Mouse (Mus musculus): ENCODE measurements at regions not wholly inside any gene's neighbourhood (a gene's known extent, or its start where the extent isn't known, plus 50 kb on each side); places are given as distances from the start of the nearest gene placed in this dataset.

GRCm38 (mm10) chr2:8344748-8345147 lies 835.4 kb upstream of the Celf2 start:
- no peaks in the 10 kb centered on the region for H3K27me3 ChIP-seq (replicated peaks; ENCODE audit: insufficient read depth, low read length)
- TF ChIP-seq CTCF (IDR thresholded peaks at IDR 0.05) (no peak), EP300 (IDR thresholded peaks at IDR 0.05) (no peak)
- DNase-seq (ENCODE audit: low spot score) (no peak), ATAC-seq (no peak)
- H3K36me3 ChIP-seq (ENCODE audit: insufficient read depth, low read length): no peaks in the 10 kb centered on the region
- H3K4me2 ChIP-seq (replicated peaks; ENCODE audit: low read depth, low read length): no peak overlapping the region
- no peak overlapping the region for H3K27ac ChIP-seq (ENCODE audit: low read length)
- H3K4me1 ChIP-seq (ENCODE audit: insufficient read depth, low read depth, low read length): no peaks in the 10 kb centered on the region
- H3K4me3 ChIP-seq (ENCODE audit: low read depth, low read length): no peak overlapping the region
- no peak overlapping the region for H3K9ac ChIP-seq (replicated peaks; ENCODE audit: low read depth)
- 73% methylated on average over 3 of the region's 3 CpGs for WGBS
- no peaks in the 10 kb centered on the region for H3K9me3 ChIP-seq (ENCODE audit: low read length)

GRCm38 (mm10) chr2:8338271-8338670 lies 828.9 kb upstream of the Celf2 start:
- Histone ChIP-seq H3K9ac (replicated peaks; ENCODE audit: low read depth) (no peak overlapping the region), H3K4me2 (replicated peaks; ENCODE audit: low read depth, low read length) (no peak overlapping the region), H3K27ac (ENCODE audit: low read length) (no peak overlapping the region), H3K4me1 (ENCODE audit: insufficient read depth, low read depth, low read length) (no peaks in the 10 kb centered on the region), H3K27me3 (replicated peaks; ENCODE audit: insufficient read depth, low read length) (no peaks in the 10 kb centered on the region), H3K9me3 (ENCODE audit: low read length) (no peaks in the 10 kb centered on the region), H3K36me3 (ENCODE audit: insufficient read depth, low read length) (no peaks in the 10 kb centered on the region), H3K4me3 (ENCODE audit: low read depth, low read length) (no peak overlapping the region)
- no peak for ATAC-seq
- DNase-seq (ENCODE audit: low spot score): no peak
- 75% methylated on average over 7 of the region's 7 CpGs for WGBS
- no peak for TF ChIP-seq CTCF (IDR thresholded peaks at IDR 0.05)
- TF ChIP-seq EP300 (IDR thresholded peaks at IDR 0.05): no peak

- no peak for ATAC-seq
- Histone ChIP-seq H3K4me1 (ENCODE audit: insufficient read depth, low read depth, low read length) (no peaks in the 10 kb centered on the region), H3K27ac (ENCODE audit: low read length) (no peak overlapping the region), H3K4me2 (replicated peaks; ENCODE audit: low read depth, low read length) (no peak overlapping the region), H3K27me3 (replicated peaks; ENCODE audit: insufficient read depth, low read length) (no peaks in the 10 kb centered on the region), H3K9me3 (ENCODE audit: low read length) (no peaks in the 10 kb centered on the region), H3K4me3 (ENCODE audit: low read depth, low read length) (no peak overlapping the region), H3K9ac (replicated peaks; ENCODE audit: low read depth) (no peak overlapping the region), H3K36me3 (ENCODE audit: insufficient read depth, low read length) (no peaks in the 10 kb centered on the region)
- 55% methylated on average over 2 of the region's 2 CpGs for WGBS
- DNase-seq (ENCODE audit: low spot score): no peak
- no peak for TF ChIP-seq CTCF (IDR thresholded peaks at IDR 0.05)
- TF ChIP-seq EP300 (IDR thresholded peaks at IDR 0.05): no peak
Measured at GRCm38 (mm10) chr2:8296001-8296400, 786.6 kb upstream of the Celf2 start.

GRCm38 (mm10) chr2:8291357-8291756 lies 782.0 kb upstream of the Celf2 start:
- no peaks in the 10 kb centered on the region for H3K4me1 ChIP-seq (ENCODE audit: insufficient read depth, low read depth, low read length)
- H3K36me3 ChIP-seq (ENCODE audit: insufficient read depth, low read length): no peaks in the 10 kb centered on the region
- no peak overlapping the region for H3K4me3 ChIP-seq (ENCODE audit: low read depth, low read length)
- H3K27me3 ChIP-seq (replicated peaks; ENCODE audit: insufficient read depth, low read length): no peaks in the 10 kb centered on the region
- WGBS: 77% methylated on average over 4 of the region's 4 CpGs
- no peak overlapping the region for H3K27ac ChIP-seq (ENCODE audit: low read length)
- no peaks in the 10 kb centered on the region for H3K9me3 ChIP-seq (ENCODE audit: low read length)
- H3K9ac ChIP-seq (replicated peaks; ENCODE audit: low read depth): no peak overlapping the region
- H3K4me2 ChIP-seq (replicated peaks; ENCODE audit: low read depth, low read length): no peak overlapping the region
- ATAC-seq (no peak), DNase-seq (ENCODE audit: low spot score) (no peak)
- no peak for TF ChIP-seq EP300 (IDR thresholded peaks at IDR 0.05)
- no peak for TF ChIP-seq CTCF (IDR thresholded peaks at IDR 0.05)

GRCm38 (mm10) chr2:8287403-8287802 lies 778.0 kb upstream of the Celf2 start:
- DNase-seq (ENCODE audit: low spot score): no peak
- Histone ChIP-seq H3K27me3 (replicated peaks; ENCODE audit: insufficient read depth, low read length) (no peaks in the 10 kb centered on the region), H3K4me3 (ENCODE audit: low read depth, low read length) (no peak overlapping the region), H3K4me2 (replicated peaks; ENCODE audit: low read depth, low read length) (no peak overlapping the region), H3K4me1 (ENCODE audit: insufficient read depth, low read depth, low read length) (no peaks in the 10 kb centered on the region), H3K27ac (ENCODE audit: low read length) (no peak overlapping the region), H3K9me3 (ENCODE audit: low read length) (no peaks in the 10 kb centered on the region), H3K9ac (replicated peaks; ENCODE audit: low read depth) (no peak overlapping the region), H3K36me3 (ENCODE audit: insufficient read depth, low read length) (no peaks in the 10 kb centered on the region)
- TF ChIP-seq CTCF (IDR thresholded peaks at IDR 0.05) (no peak), EP300 (IDR thresholded peaks at IDR 0.05) (no peak)
- WGBS: 72% methylated on average over 4 of the region's 4 CpGs
- ATAC-seq: no peak

GRCm38 (mm10) chr2:8276127-8276773 lies 766.9 kb upstream of the Celf2 start:
- TF ChIP-seq EP300 (IDR thresholded peaks at IDR 0.05) (no peak), CTCF (IDR thresholded peaks at IDR 0.05) (no peak)
- Histone ChIP-seq H3K27ac (ENCODE audit: low read length) (no peak overlapping the region), H3K4me2 (replicated peaks; ENCODE audit: low read depth, low read length) (no peak overlapping the region), H3K9ac (replicated peaks; ENCODE audit: low read depth) (no peak overlapping the region), H3K4me1 (ENCODE audit: insufficient read depth, low read depth, low read length) (no peaks in the 10 kb centered on the region), H3K27me3 (replicated peaks; ENCODE audit: insufficient read depth, low read length) (no peaks in the 10 kb centered on the region), H3K36me3 (ENCODE audit: insufficient read depth, low read length) (no peaks in the 10 kb centered on the region), H3K9me3 (ENCODE audit: low read length) (no peaks in the 10 kb centered on the region), H3K4me3 (ENCODE audit: low read depth, low read length) (no peak overlapping the region)
- ATAC-seq: no peak
- no peak for DNase-seq (ENCODE audit: low spot score)
- WGBS: 78% methylated on average over 1 of the region's 1 CpGs

Measured in lung, postnatal 0 days (tissue).